Mouse (Mus musculus) ovary, adult 18-20 months (tissue): ENCODE measurements around the gene Nr6a1.

ENCODE experiments used
- DNase-seq: peaks from one replicate; pipeline ENCODE4 v3.0.0; 2022; ENCODE audit warnings: low spot score, mixed read lengths

Nr6a1 gene

GRCm38 (mm10) chr2:38927115-38927979 is at the start of gene Nr6a1:
TSS of gene Nr6a1 (minus strand) at chr2:38927688.
- DNase-seq, result peak; percentile 42

DNA sequence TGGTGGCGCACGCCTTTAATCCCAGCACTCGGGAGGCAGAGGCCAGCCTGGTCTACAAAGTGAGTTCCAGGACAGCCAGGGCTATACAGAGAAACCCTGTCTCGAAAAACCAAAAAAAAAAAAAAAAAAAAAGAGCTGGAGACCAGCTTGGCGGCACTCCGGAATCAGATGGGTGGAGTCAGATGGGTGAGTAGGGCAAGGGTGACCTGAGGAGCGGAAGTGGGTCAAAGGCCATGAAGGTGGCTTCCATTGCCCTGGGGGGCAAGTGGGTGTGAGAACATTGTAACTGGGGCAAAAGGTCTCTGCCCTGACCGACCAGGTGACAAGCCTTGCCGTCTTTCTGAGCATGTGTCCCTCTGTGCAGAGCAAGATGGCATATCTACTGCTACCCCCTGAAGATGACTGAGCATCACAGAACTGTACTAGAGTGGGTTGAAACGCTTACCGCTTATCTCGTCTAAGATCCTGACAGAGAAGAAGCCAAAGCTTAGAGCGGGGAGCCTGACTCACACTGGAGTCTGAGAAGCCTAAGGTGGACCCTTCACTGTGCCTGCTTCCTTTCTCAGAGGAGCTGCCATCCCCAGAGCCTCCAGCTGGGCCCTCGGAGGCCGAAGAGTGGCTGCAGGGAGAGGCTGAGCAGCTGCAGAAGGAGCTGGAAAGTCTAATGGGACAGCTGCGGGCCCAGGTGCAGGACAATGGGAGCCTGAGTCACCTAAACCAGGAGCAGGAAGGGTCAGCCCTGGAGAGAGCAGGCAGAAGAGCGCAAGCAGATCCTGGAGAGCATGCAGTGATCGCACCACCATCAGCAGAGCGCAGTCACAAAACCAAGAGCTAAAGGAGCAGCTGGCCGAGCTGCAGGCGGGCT is 48.7 kb upstream of the Nr6a1 start:
- DNase-seq, result no peak

GRCm38 (mm10) chr2:38975181-38975580 is 47.7 kb upstream of the Nr6a1 start:
- DNase-seq, result no peak

DNA sequence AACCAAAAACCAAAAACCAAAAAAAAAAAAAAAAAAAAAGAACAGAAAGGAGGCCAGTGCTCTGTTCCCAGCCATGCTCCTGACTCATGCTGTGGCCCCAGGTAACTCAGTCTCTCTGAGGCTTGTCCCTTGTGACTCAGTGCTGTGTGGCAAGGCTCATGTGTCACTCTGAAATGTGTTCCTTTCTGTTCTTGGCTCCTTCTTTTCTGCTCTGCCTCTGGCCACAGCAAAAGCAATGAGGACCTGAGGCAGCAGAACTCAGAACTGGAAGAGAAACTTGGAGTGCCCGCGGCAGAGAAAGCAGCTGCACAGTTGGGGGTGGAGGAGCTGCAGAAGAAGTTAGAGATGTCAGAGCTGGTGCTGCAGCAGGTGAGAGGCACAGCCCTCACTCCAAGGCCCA is 46.7 kb upstream of the Nr6a1 start:
- DNase-seq, result no peak

- DNase-seq, result no peak
Observed at GRCm38 (mm10) chr2:38973701-38974100, 46.2 kb upstream of the Nr6a1 start.

DNA sequence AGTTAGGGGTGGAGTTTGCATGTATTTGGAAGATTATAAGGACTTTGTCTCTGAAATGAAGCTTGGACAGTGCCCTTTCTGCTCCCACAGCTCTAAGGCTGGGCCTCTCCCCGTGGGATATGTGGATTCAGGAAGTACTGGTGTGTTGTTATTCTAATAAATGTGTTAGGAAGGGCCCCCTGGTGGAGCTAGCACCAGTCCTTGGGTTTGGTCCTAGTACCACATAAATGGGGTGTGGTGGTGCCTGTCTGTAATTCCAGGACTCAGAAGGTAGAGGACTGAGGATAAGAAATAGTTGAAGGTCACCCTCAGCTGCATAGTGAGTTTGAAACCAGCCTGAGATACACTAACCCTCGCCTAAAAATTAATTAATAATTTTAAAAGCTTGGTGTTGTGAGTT is 45.7 kb upstream of the Nr6a1 start:
- no peak for DNase-seq

GRCm38 (mm10) chr2:38970057-38970456 is 42.6 kb upstream of the Nr6a1 start:
- DNase-seq, result no peak

- DNase-seq, result no peak
Observed at GRCm38 (mm10) chr2:38969650-38970049, 42.2 kb upstream of the Nr6a1 start.

DNA sequence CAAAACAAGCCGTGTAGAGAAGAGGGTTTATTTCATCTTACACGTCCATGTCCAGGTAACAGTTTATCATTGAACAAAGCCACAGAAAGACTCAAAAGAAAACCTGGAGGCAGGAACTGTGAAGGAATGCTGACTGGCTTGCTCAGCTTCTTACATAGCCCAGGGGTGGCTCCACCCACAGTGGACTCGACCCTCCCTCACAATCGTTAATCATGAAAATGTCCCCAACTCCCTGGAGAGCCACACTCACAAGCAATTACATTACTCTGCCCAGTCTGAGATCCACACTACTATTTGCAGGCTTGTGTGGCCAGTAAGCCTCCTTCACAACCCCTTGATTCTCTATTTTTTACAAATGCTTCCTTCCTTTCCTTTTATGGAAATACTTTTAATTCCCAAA is 36.7 kb upstream of the Nr6a1 start:
- DNase-seq, result no peak

DNA sequence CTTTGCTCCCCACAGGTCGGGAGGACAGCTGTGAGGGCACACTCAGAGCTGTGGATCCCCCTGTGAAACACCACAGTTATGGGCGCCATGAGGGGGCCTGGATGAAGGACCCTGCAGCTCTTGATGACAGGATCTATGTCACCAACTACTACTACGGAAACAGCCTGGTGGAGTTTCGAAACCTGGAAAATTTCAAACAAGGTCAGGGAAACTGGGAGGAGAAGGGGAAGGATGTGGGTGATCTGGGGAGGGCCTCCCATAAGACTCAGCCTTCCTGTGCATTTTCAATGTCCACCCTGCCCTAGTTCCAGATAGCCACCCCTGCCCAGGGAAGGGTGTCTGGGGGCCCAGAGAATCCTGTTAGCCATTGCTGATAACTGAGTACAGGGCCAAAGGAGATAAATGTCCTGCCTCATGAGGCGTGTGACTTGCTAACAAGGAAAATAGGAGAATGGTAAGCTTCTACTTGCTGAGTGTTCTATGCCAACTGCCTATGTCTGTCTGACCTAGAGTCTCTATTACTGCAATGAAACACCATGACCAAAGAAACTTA is 30.3 kb upstream of the Nr6a1 start:
- DNase-seq, result no peak

DNA sequence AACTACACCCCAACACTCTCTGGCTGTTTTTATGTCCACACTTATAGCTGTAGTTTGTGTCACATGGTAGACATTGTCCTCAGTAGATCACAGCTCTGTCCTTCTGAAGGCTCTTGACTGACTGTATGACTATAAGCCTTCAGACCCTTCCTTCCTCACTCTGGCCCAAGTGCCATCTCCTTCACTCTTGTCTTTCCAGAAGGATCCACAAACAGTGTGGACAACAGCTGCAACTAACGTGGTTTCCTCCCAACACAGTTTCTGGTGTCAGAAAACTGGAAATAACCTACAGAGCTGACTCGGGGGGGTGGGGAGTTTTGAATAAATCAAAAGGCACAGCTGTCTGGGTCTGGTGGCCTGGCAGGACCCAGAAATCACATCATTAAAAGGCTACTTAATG is 28.6 kb upstream of the Nr6a1 start:
- DNase-seq, result no peak

DNA sequence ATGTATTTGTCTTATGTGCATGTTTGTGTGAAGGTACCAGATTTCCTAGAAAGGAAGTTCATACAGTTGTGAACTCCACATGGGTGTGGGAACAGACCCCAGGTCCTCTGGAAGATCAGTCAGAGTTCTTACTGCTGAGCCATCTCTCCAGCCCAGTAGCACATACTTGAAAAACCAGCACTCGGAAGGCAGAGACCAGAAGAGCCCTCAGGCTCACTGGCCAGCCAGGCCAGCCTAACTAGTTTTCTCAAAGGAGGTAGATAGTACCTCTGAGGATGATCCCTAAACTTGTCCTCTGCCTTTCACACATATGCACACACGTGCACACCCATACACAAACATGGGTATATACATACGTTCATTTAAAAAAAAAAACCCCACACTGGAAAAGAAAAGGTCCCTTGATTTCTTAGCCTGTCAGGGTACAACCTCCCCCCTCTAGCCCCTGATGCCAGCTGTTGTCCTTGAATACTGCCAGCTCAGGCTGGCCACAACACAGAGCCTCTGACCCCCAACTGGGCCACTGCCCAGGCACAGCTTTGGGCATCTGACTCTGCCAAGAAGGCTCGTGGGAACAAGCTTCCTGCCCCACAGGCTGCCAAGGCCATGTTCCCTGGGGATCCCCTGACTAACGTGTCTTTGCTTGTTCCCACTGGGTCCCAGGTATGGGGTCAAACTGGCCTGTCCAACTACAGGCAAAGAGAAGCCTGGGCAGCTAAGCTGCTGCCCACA is 25.8 kb upstream of the Nr6a1 start:
- peak; percentile 85 for DNase-seq

GRCm38 (mm10) chr2:38950281-38950719 is 22.8 kb upstream of the Nr6a1 start:
- DNase-seq, result peak; percentile 86

DNA sequence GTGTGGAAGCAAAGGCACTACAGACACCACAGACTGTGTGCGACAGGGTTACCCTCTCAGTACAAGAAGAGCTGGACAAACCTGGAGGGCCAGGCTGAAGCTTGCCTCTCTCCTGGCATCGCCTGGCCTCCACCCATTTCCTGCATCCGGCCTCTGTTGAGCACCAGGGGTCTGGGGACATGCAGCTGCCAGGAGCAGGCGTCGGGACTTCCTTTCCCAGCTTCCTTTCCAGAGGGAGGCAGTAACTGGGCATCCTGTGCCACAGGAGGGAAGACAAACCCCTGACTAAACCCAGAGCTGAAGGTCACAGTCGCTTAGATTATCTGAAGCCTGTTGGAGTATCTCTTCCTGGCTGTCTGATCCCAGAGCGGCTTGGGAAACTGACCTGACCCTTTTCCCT is 20.1 kb upstream of the Nr6a1 start:
- DNase-seq, result no peak

DNA sequence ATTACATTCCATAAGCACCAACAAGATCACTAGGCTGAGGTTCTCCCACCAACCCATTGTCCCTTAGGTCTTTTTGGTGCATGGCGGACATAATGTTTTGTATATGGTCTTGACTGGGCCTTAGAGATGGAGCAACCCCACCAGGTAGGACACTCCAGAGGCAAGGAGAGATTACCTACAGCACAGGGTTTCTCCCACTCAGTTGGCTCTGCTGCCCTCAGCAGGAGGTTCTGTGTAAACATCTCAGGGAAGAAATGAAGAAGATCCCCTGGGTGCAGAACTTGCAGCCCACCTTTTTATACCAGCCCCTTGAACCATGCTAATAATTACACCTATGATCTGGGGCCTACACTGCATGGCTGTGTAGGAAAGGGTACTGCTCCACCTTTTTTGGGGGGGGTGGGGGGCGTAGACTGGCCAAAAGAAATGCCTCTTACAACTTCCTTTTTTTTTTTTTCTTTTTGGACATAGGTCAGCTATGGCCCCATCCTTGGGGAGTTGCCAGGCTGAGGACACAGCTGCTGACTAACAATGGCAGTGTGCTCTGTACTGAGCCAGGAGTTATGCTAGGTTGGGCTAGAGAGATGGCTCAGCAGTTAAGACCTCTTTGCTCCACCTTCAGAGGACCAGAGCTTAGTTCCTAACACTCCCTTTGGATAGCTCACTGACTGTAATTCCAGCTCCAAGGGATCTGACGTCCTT is 17.1 kb upstream of the Nr6a1 start:
- DNase-seq, result no peak

DNA sequence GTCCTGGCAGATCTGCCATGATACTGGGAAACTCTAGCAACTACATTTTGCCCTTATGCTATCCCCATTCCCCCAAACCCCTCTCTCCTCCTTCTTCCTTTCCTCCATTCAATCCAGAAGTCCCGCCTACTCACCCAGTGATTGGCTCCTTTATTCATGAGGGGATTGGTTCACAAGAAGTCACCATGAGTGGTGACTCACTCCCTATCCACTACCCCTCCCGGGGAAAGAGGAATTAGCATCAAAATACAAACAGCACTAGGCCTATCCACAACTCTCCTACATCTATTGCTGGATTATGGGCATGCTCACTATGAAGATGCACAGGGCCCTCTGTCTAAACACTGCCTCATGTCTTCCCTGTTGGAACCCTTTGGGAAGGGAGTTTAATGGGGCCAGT is 16.5 kb upstream of the Nr6a1 start:
- DNase-seq, result no peak

DNA sequence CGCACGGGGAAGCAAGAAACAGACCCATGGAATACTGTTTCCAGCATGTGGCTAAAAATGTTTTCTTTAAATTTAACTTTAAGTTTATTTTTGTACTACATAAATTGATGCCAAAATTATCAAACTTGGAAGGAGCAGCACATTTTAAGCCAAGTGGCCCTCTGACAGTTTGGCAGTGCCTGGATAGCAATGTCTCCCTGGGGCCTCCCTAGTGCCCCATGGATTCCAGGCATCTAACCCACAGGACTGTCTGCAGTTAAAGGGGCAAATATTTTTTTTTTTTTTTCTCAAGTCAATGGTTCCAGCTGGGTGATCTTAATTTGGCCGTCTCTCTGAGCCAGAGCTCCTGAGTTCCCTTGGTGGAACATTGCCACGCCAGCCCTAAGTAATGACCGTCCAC is 15.7 kb upstream of the Nr6a1 start:
- no peak for DNase-seq

DNA sequence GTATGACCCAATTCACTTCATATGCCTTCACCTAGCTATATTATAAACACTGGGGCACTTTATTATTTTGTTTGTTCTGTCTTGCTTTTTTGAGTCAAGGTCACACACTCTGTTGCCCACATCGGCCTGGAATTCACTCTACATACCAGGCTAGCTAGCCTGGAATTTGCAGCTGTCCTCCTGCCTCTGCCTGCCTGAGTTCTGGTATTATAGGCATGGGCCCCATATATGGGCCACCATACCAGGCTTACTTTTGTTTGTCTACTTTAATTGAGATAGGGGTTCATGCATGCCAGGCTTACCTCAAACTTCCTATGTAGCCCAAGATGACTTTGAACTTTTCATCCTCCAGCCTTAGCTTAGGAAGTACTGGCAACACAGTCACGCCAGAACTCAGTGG is 14.4 kb upstream of the Nr6a1 start:
- DNase-seq, result no peak

GRCm38 (mm10) chr2:38941426-38941825 is 13.9 kb upstream of the Nr6a1 start:
- DNase-seq, result no peak

DNA sequence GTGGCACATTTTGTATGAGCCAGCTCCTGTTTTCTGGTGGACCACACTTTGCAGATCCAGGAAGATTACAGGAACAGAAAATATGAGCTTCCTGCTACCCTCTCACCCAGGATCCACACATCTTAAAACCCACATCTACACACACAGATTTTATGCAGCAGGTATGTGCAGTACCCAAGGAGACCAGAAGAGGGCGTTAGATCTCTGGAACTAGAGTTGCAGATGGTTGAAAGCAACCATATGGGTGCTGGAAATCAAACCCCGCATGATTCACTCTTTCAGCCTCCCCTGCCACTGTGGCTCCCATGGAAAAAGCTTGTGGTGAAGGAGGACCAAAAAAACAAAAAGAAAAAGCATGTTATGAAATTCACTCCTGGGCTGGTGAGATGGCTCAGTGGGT is 11.6 kb upstream of the Nr6a1 start:
- DNase-seq, result no peak

DNA sequence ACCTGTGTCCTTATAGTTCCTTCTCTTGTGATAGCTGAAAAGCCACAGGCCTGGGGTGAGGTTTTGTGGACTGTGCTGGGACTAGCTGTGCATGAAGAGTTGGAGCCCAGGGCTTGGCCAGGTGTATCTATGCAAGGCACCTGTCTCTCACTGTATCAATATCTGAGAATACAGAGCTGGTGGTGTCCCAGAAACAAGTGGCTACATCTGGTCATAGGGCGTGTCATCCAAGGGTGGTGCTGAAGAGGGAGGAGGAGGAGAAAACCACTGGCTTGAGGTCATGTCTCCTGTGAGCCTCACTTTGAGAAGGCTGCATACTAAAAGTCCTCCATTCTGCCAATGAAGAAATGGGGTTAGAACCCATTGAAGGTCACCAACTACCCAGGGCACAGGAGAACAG is 10.5 kb upstream of the Nr6a1 start:
- DNase-seq, result no peak

DNA sequence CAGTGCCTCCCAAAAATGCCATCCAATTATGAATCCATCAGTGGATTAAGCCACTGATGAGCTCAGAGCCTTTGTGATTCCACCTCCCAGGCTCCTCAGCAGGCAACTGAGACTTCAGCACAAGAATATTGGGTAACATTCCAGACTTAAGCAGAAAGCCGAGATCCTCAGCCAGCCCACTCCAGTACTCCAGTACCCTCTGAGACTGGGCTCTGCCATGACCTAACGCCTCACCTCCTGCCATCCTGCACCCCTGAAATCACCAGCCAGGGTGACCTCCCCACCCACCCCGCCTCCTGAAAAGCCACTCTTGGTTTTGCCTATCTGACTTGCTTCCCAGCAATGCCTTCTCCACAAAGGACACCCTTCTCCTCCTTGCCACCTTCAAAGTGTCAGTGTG is 9.9 kb upstream of the Nr6a1 start:
- DNase-seq, result no peak
